Mouse (Mus musculus): ENCODE results near the gene Tbpl2. TPM values are rescaled to one million over a fixed set of nuclear protein-coding genes. Genes with fewer than 3 reads are reported as not detected.

Tbpl2 gene
- polyA plus RNA-seq (2017; shearing (Covaris generic)), result not detected

DNA sequence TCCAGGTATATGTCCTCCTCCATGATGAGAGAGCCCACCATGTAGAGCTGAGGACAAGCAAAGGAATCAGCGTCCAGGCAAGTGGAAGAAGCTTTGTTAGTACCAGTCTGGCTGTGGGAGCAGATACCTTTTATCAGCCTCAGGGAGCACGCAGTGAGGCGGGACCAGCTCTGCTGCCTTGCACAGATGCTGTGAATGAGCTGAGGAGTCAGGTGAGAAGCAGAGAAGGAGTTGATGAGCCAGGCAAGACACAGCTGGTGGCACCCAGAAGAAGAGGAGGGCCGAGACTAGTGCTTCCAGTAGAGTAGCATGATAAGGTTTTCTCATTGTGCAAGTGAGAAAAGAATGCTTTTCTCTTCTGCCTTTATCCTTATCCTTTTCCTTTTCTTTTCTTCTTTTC is at the start of gene Tbpl2:
Tbpl2 (minus strand) TSS at position 101 of the 400 bp plus-strand sequence.

DNA sequence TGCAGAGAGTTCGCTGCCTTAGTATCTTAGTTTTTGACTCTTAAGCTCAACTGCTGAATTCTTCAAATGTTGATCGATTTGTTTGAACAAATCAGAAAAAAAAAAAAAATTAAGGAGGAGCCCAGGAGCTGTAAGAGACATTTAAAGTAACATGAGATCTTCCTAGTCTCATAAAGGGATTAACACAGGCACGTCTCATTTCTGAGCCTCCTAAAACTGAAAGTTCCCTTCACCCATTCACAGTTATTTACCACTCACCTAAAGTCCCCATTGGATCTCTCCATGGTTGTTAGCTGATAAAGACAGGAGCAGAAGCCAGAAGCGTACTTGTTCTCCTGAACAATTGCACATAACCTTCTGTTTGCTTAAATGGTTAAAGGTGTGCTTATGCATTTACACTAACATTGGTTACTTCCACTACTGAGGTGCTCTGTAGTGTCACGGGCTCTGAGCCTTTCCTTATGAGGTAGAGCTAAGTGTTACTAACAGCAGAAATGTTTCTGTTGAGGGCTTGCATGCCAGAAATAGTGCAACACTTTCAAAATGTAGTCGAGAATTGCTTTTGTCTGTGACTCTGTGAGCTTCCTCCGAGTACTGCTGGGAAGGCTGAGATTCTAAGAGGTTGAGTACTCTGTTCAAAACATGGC is 46.9 kb downstream of the Tbpl2 start, which contains the start of gene Hnmt:
Hnmt (minus strand) TSS at position 51 of the 647 bp plus-strand sequence.

Other genes starting within 250 kb of the Tbpl2 start
- not detected for gene Hnmt, start 47.2 kb downstream of the Tbpl2 start, polyA plus RNA-seq (2017; shearing (Covaris generic))
- gene Il1f8, start 56.6 kb upstream of the Tbpl2 start, polyA plus RNA-seq (2017; shearing (Covaris generic)), result not detected
- gene Il1f9, start 89.9 kb upstream of the Tbpl2 start, polyA plus RNA-seq (2017; shearing (Covaris generic)), result not detected
- gene Il1f6, start 118.8 kb upstream of the Tbpl2 start, polyA plus RNA-seq (2017; shearing (Covaris generic)), result not detected
- gene Il1f5, start 180.4 kb upstream of the Tbpl2 start, polyA plus RNA-seq (2017; shearing (Covaris generic)), result not detected
- not detected for gene Il1f10, start 194.6 kb upstream of the Tbpl2 start, polyA plus RNA-seq (2017; shearing (Covaris generic))
- 0.44 TPM for gene Il1rn, start 240.3 kb upstream of the Tbpl2 start, polyA plus RNA-seq (2017; shearing (Covaris generic))

Data from naive thymus-derived CD4-positive, alpha-beta T cell, adult 5 months (primary cell).